Comparison of ENCODE assay signal across 23 mouse cellular contexts in genomic region chr4:103648209-103648896, GRCm38 (mm10). TPM values are rescaled to one million over a fixed set of nuclear protein-coding genes. Genes with fewer than 3 reads are reported as not detected.
DNase-seq lines count a peak whose midpoint lies in the region; ATAC-seq lines count a peak whose summit lies in the region.
"Had no signal": no experiment of that assay in that cellular context is flagged by ENCODE, and none has a peak within 500 bp of the region (broad histone marks: within the 10 kb centered on the region; RNA-seq: fewer than 3 reads in every experiment).

No protein-coding gene starts in this region.

- no peak overlapping the region for H3K4me3 ChIP-seq in forebrain, embryonic 11.5 days (ENCODE audit: low read depth, low read length)
- H3K4me3 ChIP-seq in forebrain, embryonic 15.5 days, result no peak overlapping the region
- no peak overlapping the region for H3K4me3 ChIP-seq in midbrain, embryonic 10.5 days
- no peak overlapping the region for H3K4me3 ChIP-seq in midbrain, embryonic 16.5 days (ENCODE audit: low read depth, low read length)
- no peak overlapping the region for H3K4me3 ChIP-seq in midbrain, embryonic 12.5 days
- H3K4me3 ChIP-seq in neural tube, embryonic 14.5 days (ENCODE audit: low read depth, low read length), result no peak overlapping the region
- H3K4me3 ChIP-seq in heart, embryonic 12.5 days, result no peak overlapping the region
- H3K4me3 ChIP-seq: liver, embryonic 15.5 days; lung, embryonic 15.5 days; myocyte; stomach, embryonic 15.5 days had no signal

- DNase-seq in forebrain, embryonic 11.5 days (ENCODE audit: low spot score), result no peak
- DNase-seq in midbrain, embryonic 10.5 days (ENCODE audit: low spot score), result no peak
- DNase-seq in thymus, postnatal 25 days, result no peak
- DNase-seq: adrenal gland, postnatal 14 days; cerebellum, adult 8-10 months; cerebellum, postnatal 36 days; gastrocnemius, postnatal 25 days; heart, adult 18-20 months; kidney, postnatal 36 days; liver; lung, postnatal 4 days; thymus, postnatal 4 days had no signal

- H3K36me3 ChIP-seq in forebrain, embryonic 11.5 days (ENCODE audit: control insufficient read depth, insufficient read depth, low read length), result no peaks in the 10 kb centered on the region
- H3K36me3 ChIP-seq in forebrain, embryonic 15.5 days, result no peaks in the 10 kb centered on the region
- no peaks in the 10 kb centered on the region for H3K36me3 ChIP-seq in midbrain, embryonic 10.5 days
- no peaks in the 10 kb centered on the region for H3K36me3 ChIP-seq in midbrain, embryonic 16.5 days (ENCODE audit: control insufficient read depth, insufficient read depth, low read length)
- H3K36me3 ChIP-seq in midbrain, embryonic 12.5 days, result no peaks in the 10 kb centered on the region
- H3K36me3 ChIP-seq in neural tube, embryonic 14.5 days (ENCODE audit: control insufficient read depth, insufficient read depth, low read length), result no peaks in the 10 kb centered on the region
- no peaks in the 10 kb centered on the region for H3K36me3 ChIP-seq in heart, embryonic 12.5 days
- H3K36me3 ChIP-seq: liver, embryonic 15.5 days; lung, embryonic 15.5 days; stomach, embryonic 15.5 days had no signal

- H3K27me3 ChIP-seq in forebrain, embryonic 11.5 days (ENCODE audit: control insufficient read depth, insufficient read depth, low read length), result no peaks in the 10 kb centered on the region
- H3K27me3 ChIP-seq in forebrain, embryonic 15.5 days, result no peaks in the 10 kb centered on the region
- no peaks in the 10 kb centered on the region for H3K27me3 ChIP-seq in midbrain, embryonic 10.5 days (ENCODE audit: low read depth, poor library complexity, severe bottlenecking)
- H3K27me3 ChIP-seq in midbrain, embryonic 16.5 days (ENCODE audit: control insufficient read depth, insufficient read depth, low read depth, low read length), result no peaks in the 10 kb centered on the region
- H3K27me3 ChIP-seq in midbrain, embryonic 12.5 days, result no peaks in the 10 kb centered on the region
- H3K27me3 ChIP-seq in neural tube, embryonic 14.5 days (ENCODE audit: control insufficient read depth, insufficient read depth, low read length), result no peaks in the 10 kb centered on the region
- H3K27me3 ChIP-seq in heart, embryonic 12.5 days (replicated peaks), result no peaks in the 10 kb centered on the region
- H3K27me3 ChIP-seq: liver, embryonic 15.5 days; lung, embryonic 15.5 days; stomach, embryonic 15.5 days had no signal

- ATAC-seq in forebrain, embryonic 11.5 days (replicated peaks; ENCODE audit: low FRiP score), result peak; percentile 63; the same call in 1 of the 2 replicates
- no peak for ATAC-seq in forebrain, embryonic 15.5 days (replicated peaks)
- ATAC-seq in midbrain, embryonic 16.5 days, result no peak
- peak; percentile 49; the same call in 1 of the 2 replicates for ATAC-seq in midbrain, embryonic 12.5 days (ENCODE audit: low FRiP score, low read depth)
- peak; percentile 60; the same call in 1 of the 2 replicates for ATAC-seq in neural tube, embryonic 14.5 days (ENCODE audit: low read depth)
- ATAC-seq in heart, embryonic 12.5 days (ENCODE audit: insufficient number of reproducible peaks, low FRiP score), result no peak
- ATAC-seq: CD4-positive, CD25-positive, alpha-beta regulatory T cell, adult 4 months; intestine, postnatal 0 days had no signal

- H3K4me2 ChIP-seq in forebrain, embryonic 11.5 days (ENCODE audit: low read depth, low read length, severe bottlenecking), result no peak overlapping the region
- H3K4me2 ChIP-seq in forebrain, embryonic 15.5 days (replicated peaks), result no peak overlapping the region
- no peak overlapping the region for H3K4me2 ChIP-seq in midbrain, embryonic 16.5 days (ENCODE audit: low read length)
- 0 out of 2 replicates have a peak overlapping the region, but pooled peaks have one; percentile 15 for H3K4me2 ChIP-seq in midbrain, embryonic 12.5 days (replicated peaks)
- no peak overlapping the region for H3K4me2 ChIP-seq in neural tube, embryonic 14.5 days (ENCODE audit: low read depth, low read length)
- no peak overlapping the region for H3K4me2 ChIP-seq in heart, embryonic 12.5 days
- H3K4me2 ChIP-seq: liver, embryonic 15.5 days; lung, embryonic 15.5 days; stomach, embryonic 15.5 days had no signal

- 0 out of 2 replicates have a peak, but pooled peaks cover 3% of the 10 kb centered on the region for H3K4me1 ChIP-seq in forebrain, embryonic 11.5 days (replicated peaks; ENCODE audit: control insufficient read depth, insufficient read depth, low read length)
- peaks cover 8% of the 10 kb centered on the region for H3K4me1 ChIP-seq in forebrain, embryonic 15.5 days
- H3K4me1 ChIP-seq in midbrain, embryonic 10.5 days, result peaks cover 21% of the 10 kb centered on the region
- peaks cover 7% of the 10 kb centered on the region; the same call in 1 of the 2 replicates for H3K4me1 ChIP-seq in midbrain, embryonic 16.5 days (ENCODE audit: control insufficient read depth, insufficient read depth, low read length)
- peaks cover 18% of the 10 kb centered on the region for H3K4me1 ChIP-seq in midbrain, embryonic 12.5 days
- 0 out of 2 replicates have a peak, but pooled peaks cover 7% of the 10 kb centered on the region for H3K4me1 ChIP-seq in neural tube, embryonic 14.5 days (ENCODE audit: control insufficient read depth, insufficient read depth, low read length)
- H3K4me1 ChIP-seq in heart, embryonic 12.5 days (replicated peaks), result no peaks in the 10 kb centered on the region
- H3K4me1 ChIP-seq: liver, embryonic 15.5 days; lung, embryonic 15.5 days; stomach, embryonic 15.5 days had no signal

- H3K9me3 ChIP-seq in forebrain, embryonic 11.5 days (ENCODE audit: control insufficient read depth, low read length), result no peaks in the 10 kb centered on the region
- no peaks in the 10 kb centered on the region for H3K9me3 ChIP-seq in forebrain, embryonic 15.5 days
- H3K9me3 ChIP-seq in midbrain, embryonic 10.5 days (replicated peaks), result no peaks in the 10 kb centered on the region
- no peaks in the 10 kb centered on the region for H3K9me3 ChIP-seq in midbrain, embryonic 16.5 days (replicated peaks; ENCODE audit: control insufficient read depth, low read length, poor library complexity, severe bottlenecking)
- H3K9me3 ChIP-seq in midbrain, embryonic 12.5 days, result no peaks in the 10 kb centered on the region
- H3K9me3 ChIP-seq in neural tube, embryonic 14.5 days (ENCODE audit: control insufficient read depth, low read length), result no peaks in the 10 kb centered on the region
- no peaks in the 10 kb centered on the region for H3K9me3 ChIP-seq in heart, embryonic 12.5 days (replicated peaks)
- H3K9me3 ChIP-seq: lung, embryonic 15.5 days; stomach, embryonic 15.5 days had no signal

- H3K9ac ChIP-seq in forebrain, embryonic 11.5 days (ENCODE audit: low read length), result no peak overlapping the region
- no peak overlapping the region for H3K9ac ChIP-seq in forebrain, embryonic 15.5 days (replicated peaks)
- no peak overlapping the region for H3K9ac ChIP-seq in midbrain, embryonic 16.5 days (ENCODE audit: low read depth, low read length)
- H3K9ac ChIP-seq in midbrain, embryonic 12.5 days (replicated peaks), result no peak overlapping the region
- H3K9ac ChIP-seq in neural tube, embryonic 14.5 days (replicated peaks; ENCODE audit: low read depth, low read length), result no peak overlapping the region
- no peak overlapping the region for H3K9ac ChIP-seq in heart, embryonic 12.5 days
- H3K9ac ChIP-seq: liver, embryonic 15.5 days; lung, embryonic 15.5 days; stomach, embryonic 15.5 days had no signal

- H3K27ac ChIP-seq in forebrain, embryonic 11.5 days (ENCODE audit: low read depth, low read length), result no peak overlapping the region
- H3K27ac ChIP-seq in forebrain, embryonic 15.5 days (replicated peaks), result no peak overlapping the region
- H3K27ac ChIP-seq in midbrain, embryonic 10.5 days (replicated peaks), result 0 out of 2 replicates have a peak overlapping the region, but pooled peaks have one; percentile 23
- H3K27ac ChIP-seq in midbrain, embryonic 16.5 days (ENCODE audit: low read length), result no peak overlapping the region
- H3K27ac ChIP-seq in midbrain, embryonic 12.5 days (replicated peaks), result peak overlapping the region; percentile 49; the same call in 1 of the 2 replicates
- H3K27ac ChIP-seq in neural tube, embryonic 14.5 days (ENCODE audit: low read depth, low read length), result no peak overlapping the region
- H3K27ac ChIP-seq in heart, embryonic 12.5 days (ENCODE audit: poor library complexity, severe bottlenecking), result no peak overlapping the region
- H3K27ac ChIP-seq: liver, embryonic 15.5 days; lung, embryonic 15.5 days; stomach, embryonic 15.5 days had no signal

- 35% methylated on average over 9 of the region's 9 CpGs for WGBS in forebrain, embryonic 11.5 days
- 31% methylated on average over 9 of the region's 9 CpGs for WGBS in forebrain, embryonic 15.5 days
- WGBS in midbrain, embryonic 10.5 days, result 41% methylated on average over 9 of the region's 9 CpGs
- whole genome bisulfite sequencing in midbrain, embryonic 16.5 days, result 9% methylated on average over 9 of the region's 9 CpGs
- WGBS in midbrain, embryonic 12.5 days, result 25% methylated on average over 9 of the region's 9 CpGs
- 22% methylated on average over 9 of the region's 9 CpGs for whole genome bisulfite sequencing in neural tube, embryonic 14.5 days
- 57% methylated on average over 9 of the region's 9 CpGs for WGBS in heart, embryonic 12.5 days

RNA-seq across cellular contexts. Expression of gene Dab1, which starts 29.2 kb away (rescaled TPM):
- polyA plus RNA-seq in forebrain, embryonic 11.5 days (2014; fragmentation: Nextera tagmentation; extraction: Ambion mirVana), result 46.9 and 51.6 TPM in 2 replicates
- polyA plus RNA-seq in forebrain, embryonic 15.5 days (2015; fragmentation: Nextera tagmentation; extraction: Ambion mirVana), result 152 and 174 TPM in 2 replicates
- polyA plus RNA-seq in midbrain, embryonic 10.5 days (2016; fragmentation: Nextera tagmentation; extraction: Ambion mirVana), result 27.0 and 36.1 TPM in 2 replicates
- 106 and 123 TPM in 2 replicates for polyA plus RNA-seq in midbrain, embryonic 16.5 days (2015; fragmentation: Nextera tagmentation; extraction: Ambion mirVana)
- 60.7 and 66.3 TPM in 2 replicates for polyA plus RNA-seq in midbrain, embryonic 12.5 days (2016; fragmentation: Nextera tagmentation; extraction: Ambion mirVana)
- 58.0 and 58.3 TPM in 2 replicates for polyA plus RNA-seq in neural tube, embryonic 14.5 days (2014; fragmentation: Nextera tagmentation; extraction: Ambion mirVana)
- 0.91 and 1.0 TPM in 2 replicates for polyA plus RNA-seq in heart, embryonic 12.5 days (2016; fragmentation: Nextera tagmentation; extraction: Ambion mirVana)
- polyA plus RNA-seq: myocyte had no signal

Comparison
In these comparisons a context has a peak if more than half of its experiments do, and no peak if none do; other contexts are left out.
1. ATAC-seq: peak in forebrain, embryonic 11.5 days (single experiment), midbrain, embryonic 12.5 days (single experiment) and neural tube, embryonic 14.5 days (single experiment); none in forebrain, embryonic 15.5 days (single experiment), midbrain, embryonic 16.5 days (single experiment) and heart, embryonic 12.5 days (single experiment).
2. H3K27ac ChIP-seq: peak in midbrain, embryonic 10.5 days (single experiment) and midbrain, embryonic 12.5 days (single experiment); none in forebrain, embryonic 11.5 days (single experiment), forebrain, embryonic 15.5 days (single experiment), midbrain, embryonic 16.5 days (single experiment), neural tube, embryonic 14.5 days (single experiment) and heart, embryonic 12.5 days (single experiment).
3. RNA of gene Dab1, which starts 29.2 kb away (polyA plus RNA-seq): 152 to 174 TPM in forebrain, embryonic 15.5 days, 106 to 123 TPM in midbrain, embryonic 16.5 days, 60.7 to 66.3 TPM in midbrain, embryonic 12.5 days, 58.0 to 58.3 TPM in neural tube, embryonic 14.5 days, 46.9 to 51.6 TPM in forebrain, embryonic 11.5 days and 27.0 to 36.1 TPM in midbrain, embryonic 10.5 days; 0.91 to 1.0 TPM in heart, embryonic 12.5 days; every median in the first group is over 10 times any median in the second.